Mouse (Mus musculus) hindbrain, embryonic 13.5 days (tissue): ENCODE measurements at regions not wholly inside any gene's neighbourhood (a gene's known extent, or its start where the extent isn't known, plus 50 kb on each side); places are given as distances from the start of the nearest gene placed in this dataset.

Experiments used
- ATAC-seq: fragments of 200-750 bp; cut with Nextera tagmentation; 2 replicates; pipeline ENCODE4 v1.8.0; 2017; ENCODE audit warnings: moderate TSS enrichment; ENCODE audit not compliant: low FRiP score
- H3K27ac ChIP-seq: fragments of 300-500 bp; sonication (generic); 2 replicates; pipeline ENCODE4 v1.5.1; 2015; ENCODE audit warnings: inconsistent platforms, mild to moderate bottlenecking, moderate library complexity
- H3K27me3 ChIP-seq: fragments of 300-500 bp; sonication (generic); 2 replicates; pipeline ENCODE4 v1.6.1; 2015; ENCODE audit warnings: mild to moderate bottlenecking, inconsistent platforms
- H3K36me3 ChIP-seq: fragments of 300-500 bp; sonication (generic); 2 replicates; pipeline ENCODE4 v1.6.1; 2015; ENCODE audit warnings: mild to moderate bottlenecking, inconsistent platforms
- H3K4me1 ChIP-seq: fragments of 300-500 bp; sonication (generic); replicated peaks from 2 replicates; pipeline ENCODE4 v1.6.1; 2015; ENCODE audit warnings: inconsistent platforms
- H3K4me2 ChIP-seq: fragments of 300-500 bp; sonication (generic); 2 replicates; pipeline ENCODE4 v1.6.1; 2015; ENCODE audit warnings: inconsistent platforms, mild to moderate bottlenecking, moderate library complexity
- H3K4me3 ChIP-seq: fragments of 300-500 bp; sonication (generic); 2 replicates; pipeline ENCODE4 v1.5.1; 2015; ENCODE audit warnings: mild to moderate bottlenecking, inconsistent platforms
- H3K9ac ChIP-seq: fragments of 300-500 bp; sonication (generic); 2 replicates; pipeline ENCODE4 v1.6.1; 2015; ENCODE audit warnings: mild to moderate bottlenecking, inconsistent platforms
- H3K9me3 ChIP-seq: fragments of 300-500 bp; sonication (generic); 2 replicates; pipeline ENCODE4 v1.6.1; 2016; ENCODE audit warnings: inconsistent platforms
- WGBS: fragments of 180-500 bp; shearing (Covaris S2); methylation state at CpG from one replicate; pipeline ENCODE4 v1.1.7; 2015; 5-methylcytosine and 5-hydroxymethylcytosine counted together

DNA sequence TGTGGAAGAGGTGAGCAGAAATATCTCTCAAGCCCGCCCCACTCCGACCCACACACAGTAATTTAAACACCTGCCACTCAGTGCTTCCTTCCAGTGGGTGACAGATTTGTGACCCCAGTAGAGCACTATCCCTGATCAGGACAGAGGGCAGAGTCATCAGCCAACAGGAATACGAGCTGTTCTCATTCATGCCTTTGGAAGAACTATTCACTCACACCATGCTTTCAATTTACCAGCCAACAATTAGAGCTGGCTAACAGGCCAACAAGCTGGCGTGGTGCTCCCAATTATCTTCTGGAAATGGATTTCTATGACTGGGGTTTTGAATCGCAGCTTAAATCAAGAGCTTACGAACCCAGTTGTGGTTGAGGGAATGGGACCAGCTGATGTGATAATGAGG, 193.2 kb upstream of the N4bp1 start:
- WGBS: 66% methylated on average over 6 of the region's 6 CpGs
- H3K4me1 ChIP-seq: no peaks in the 10 kb centered on the region
- 0 out of 2 replicates have a peak, but pooled peaks cover 3% of the 10 kb centered on the region for H3K27me3 ChIP-seq

DNA sequence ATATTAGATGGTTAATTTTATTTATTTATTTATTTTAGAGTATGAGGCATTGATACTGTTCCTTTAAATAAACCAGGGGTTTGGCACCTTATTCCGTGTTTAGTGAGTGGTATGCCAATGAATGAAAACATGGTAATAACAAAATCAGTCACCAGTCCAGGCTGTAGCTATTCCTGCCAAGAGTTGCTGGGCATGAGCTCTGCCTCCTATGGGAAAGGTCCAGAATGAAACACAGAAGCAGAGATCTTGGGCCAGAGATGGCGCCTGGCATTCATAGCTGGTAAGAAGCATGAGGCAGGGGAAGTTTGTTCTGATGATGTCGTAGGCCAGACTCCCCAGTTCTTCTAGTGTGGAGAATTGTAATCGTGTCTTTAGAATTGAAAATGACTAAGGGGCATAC, 190.9 kb upstream of the N4bp1 start:
- Histone ChIP-seq H3K4me2 (no peak overlapping the region), H3K36me3 (no peaks in the 10 kb centered on the region), H3K4me3 (no peak overlapping the region), H3K27ac (no peak overlapping the region), H3K9me3 (no peaks in the 10 kb centered on the region), H3K4me1 (no peaks in the 10 kb centered on the region), H3K27me3 (0 out of 2 replicates have a peak, but pooled peaks cover 6% of the 10 kb centered on the region), H3K9ac (no peak overlapping the region)
- WGBS: 86% methylated on average over 4 of the region's 4 CpGs
- ATAC-seq: no peak

More for the DNA sequence above, 193.2 kb upstream of the N4bp1 start:
- no peak overlapping the region for H3K4me3 ChIP-seq
- ATAC-seq: no peak
- no peaks in the 10 kb centered on the region for H3K36me3 ChIP-seq
- H3K4me2 ChIP-seq: no peak overlapping the region
- H3K27ac ChIP-seq: no peak overlapping the region
- H3K9ac ChIP-seq: no peak overlapping the region
- no peaks in the 10 kb centered on the region for H3K9me3 ChIP-seq

DNA sequence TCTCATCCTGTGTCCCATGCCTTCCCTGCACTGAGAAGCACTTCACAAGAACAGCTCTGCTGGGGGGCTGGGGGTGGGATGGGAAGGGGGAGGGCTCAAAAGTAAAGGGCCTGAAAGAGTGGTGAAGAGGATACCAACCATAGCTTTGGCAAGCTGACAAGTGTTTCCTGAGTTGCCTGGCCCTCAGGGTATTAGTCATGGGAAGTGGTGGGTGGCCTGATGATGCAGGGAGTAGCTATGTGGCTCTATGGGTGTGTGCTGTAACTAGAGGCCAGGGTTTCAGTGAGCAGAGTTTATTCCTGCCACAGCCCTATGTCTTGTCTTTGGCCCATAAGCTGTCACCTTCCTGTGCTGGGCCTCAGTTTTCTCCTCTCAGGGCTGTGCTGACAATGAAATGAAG, 186.2 kb upstream of the N4bp1 start:
- H3K27me3 ChIP-seq: 0 out of 2 replicates have a peak, but pooled peaks cover 6% of the 10 kb centered on the region
- H3K27ac ChIP-seq: no peak overlapping the region
- H3K4me3 ChIP-seq: no peak overlapping the region
- no peak overlapping the region for H3K9ac ChIP-seq
- no peak overlapping the region for H3K4me2 ChIP-seq
- H3K4me1 ChIP-seq: no peaks in the 10 kb centered on the region
- no peaks in the 10 kb centered on the region for H3K9me3 ChIP-seq
- ATAC-seq: no peak
- no peaks in the 10 kb centered on the region for H3K36me3 ChIP-seq

DNA sequence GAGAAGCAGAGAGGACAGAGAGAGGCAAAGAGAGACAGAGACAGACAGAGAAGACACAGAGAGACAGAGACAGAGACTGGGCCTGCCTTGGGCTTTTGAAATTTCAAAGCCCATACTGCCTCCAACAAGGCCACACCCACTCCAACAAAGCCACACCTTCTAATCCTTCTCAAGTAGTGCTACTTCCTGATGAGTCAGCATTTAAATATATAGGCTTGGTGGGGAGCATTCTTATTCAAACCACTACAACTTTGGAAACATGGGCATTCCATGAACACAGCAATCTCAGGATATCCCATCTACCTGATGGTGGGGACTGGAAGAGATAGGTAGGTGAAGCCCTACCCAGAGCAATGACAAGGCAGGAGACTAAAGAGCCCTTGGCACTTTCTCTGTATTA, 182.0 kb upstream of the N4bp1 start:
- no peak overlapping the region for H3K9ac ChIP-seq
- no peaks in the 10 kb centered on the region for H3K9me3 ChIP-seq
- H3K27me3 ChIP-seq: 0 out of 2 replicates have a peak, but pooled peaks cover 4% of the 10 kb centered on the region
- no peak for ATAC-seq
- peaks cover 21% of the 10 kb centered on the region for H3K4me1 ChIP-seq
- no peak overlapping the region for H3K4me3 ChIP-seq
- H3K4me2 ChIP-seq: no peak overlapping the region
- H3K27ac ChIP-seq: no peak overlapping the region
- H3K36me3 ChIP-seq: no peaks in the 10 kb centered on the region

DNA sequence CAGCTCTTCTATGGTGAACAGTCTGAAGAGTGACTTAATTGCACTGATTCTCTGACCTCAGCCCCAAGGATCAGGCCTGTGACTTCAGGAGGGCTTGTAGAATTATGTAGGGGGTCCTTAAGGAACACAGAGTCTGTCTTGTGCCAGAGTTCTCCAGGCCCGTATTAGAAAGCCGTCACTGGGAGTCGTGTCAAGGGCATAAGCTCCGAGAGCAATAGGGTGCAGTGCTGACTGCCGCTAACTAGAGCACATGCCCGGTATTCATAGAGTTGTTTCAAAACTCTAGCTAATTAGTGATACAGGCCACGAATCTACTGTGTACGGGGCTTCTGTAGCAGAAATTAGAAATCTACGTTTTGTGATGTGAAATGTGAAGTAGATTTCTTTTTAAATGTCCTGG, 179.7 kb upstream of the N4bp1 start:
- peak overlapping the region; percentile 82 for H3K27ac ChIP-seq
- no peak overlapping the region for H3K4me3 ChIP-seq
- 0 out of 2 replicates have a peak, but pooled peaks cover under 1% of the 10 kb centered on the region for H3K27me3 ChIP-seq
- no peak overlapping the region for H3K4me2 ChIP-seq
- H3K9ac ChIP-seq: no peak overlapping the region
- no peak for ATAC-seq
- no peaks in the 10 kb centered on the region for H3K36me3 ChIP-seq
- H3K4me1 ChIP-seq: peaks cover 21% of the 10 kb centered on the region
- WGBS: 78% methylated on average over 9 of the region's 9 CpGs
- H3K9me3 ChIP-seq: no peaks in the 10 kb centered on the region

DNA sequence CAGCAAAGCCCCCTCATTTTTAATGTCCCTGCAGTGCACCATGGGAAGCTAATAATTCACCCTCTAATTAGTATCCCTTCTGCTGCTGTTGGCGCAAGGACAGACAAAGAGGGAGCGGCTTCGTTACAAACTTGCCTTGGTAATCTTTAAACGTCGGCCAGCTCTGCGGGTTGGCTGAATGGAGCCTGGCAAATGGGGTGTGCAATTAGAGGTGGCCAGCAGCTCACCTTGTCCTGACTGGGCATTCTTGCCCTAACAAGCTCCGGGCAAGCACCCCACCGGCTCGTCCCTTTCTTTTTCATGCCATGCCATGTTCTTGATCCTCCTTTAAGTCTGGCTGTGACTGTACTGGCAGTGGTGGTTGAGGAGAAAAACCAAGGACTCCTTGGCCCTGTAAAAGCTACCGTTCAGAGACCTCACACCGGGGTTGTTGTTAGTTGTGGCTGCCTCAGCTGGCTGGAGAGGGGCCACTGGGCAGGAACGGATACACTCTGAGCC, 179.2 kb upstream of the N4bp1 start:
- ATAC-seq: peak; percentile 71
- Histone ChIP-seq H3K27me3 (no peaks in the 10 kb centered on the region), H3K27ac (peak overlapping the region; percentile 82), H3K4me2 (peak overlapping the region; percentile 9; the same call in 1 of the 2 replicates), H3K36me3 (no peaks in the 10 kb centered on the region), H3K4me3 (no peak overlapping the region), H3K9ac (no peak overlapping the region; the same call in 1 of the 2 replicates), H3K9me3 (no peaks in the 10 kb centered on the region), H3K4me1 (peaks cover 21% of the 10 kb centered on the region)
- WGBS: 49% methylated on average over 12 of the region's 12 CpGs

DNA sequence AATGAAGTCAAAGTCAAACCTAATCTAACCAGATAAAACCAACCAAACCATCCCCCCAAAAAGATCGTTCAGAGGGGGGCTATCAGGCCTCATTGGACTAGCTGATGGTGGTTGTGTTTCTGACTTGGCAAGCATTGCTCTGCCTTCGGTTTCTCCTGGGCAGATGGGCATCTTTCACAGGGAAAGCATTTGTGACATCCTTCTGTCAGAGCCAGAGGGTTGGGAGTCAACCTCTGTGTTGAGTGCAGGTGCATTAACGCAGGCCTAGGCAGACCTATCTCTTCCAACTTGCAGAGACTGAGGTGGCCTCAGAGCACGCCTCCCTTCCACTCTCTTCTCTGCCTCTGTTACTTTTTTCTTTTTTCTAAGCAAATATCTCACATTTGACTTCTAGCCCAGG, 178.5 kb upstream of the N4bp1 start:
- H3K4me2 ChIP-seq: no peak overlapping the region
- peak overlapping the region; percentile 70 for H3K27ac ChIP-seq
- no peak for ATAC-seq
- H3K36me3 ChIP-seq: no peaks in the 10 kb centered on the region
- 70% methylated on average over 4 of the region's 4 CpGs for WGBS
- no peaks in the 10 kb centered on the region for H3K27me3 ChIP-seq
- no peaks in the 10 kb centered on the region for H3K9me3 ChIP-seq
- peaks cover 21% of the 10 kb centered on the region for H3K4me1 ChIP-seq
- no peak overlapping the region for H3K9ac ChIP-seq
- no peak overlapping the region for H3K4me3 ChIP-seq

DNA sequence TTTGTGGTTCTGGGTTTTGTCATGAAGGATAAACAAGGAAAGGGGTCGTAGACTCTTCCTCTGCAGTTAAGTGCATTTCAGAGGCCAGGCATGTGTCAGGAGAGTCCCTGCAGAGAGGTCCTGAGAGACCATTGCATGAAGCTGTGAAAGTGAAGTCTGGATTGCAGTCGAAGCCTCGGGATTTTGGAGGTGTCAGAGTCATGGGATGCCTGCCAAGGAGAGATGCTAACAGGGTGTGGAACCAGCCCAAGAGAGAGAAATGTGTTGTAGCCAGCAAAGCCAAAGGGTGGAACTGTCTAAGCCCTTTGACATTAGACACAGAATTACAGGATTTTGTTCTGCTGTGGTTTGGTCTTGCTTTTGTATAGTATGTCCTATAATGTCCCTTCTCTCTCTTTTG, 164.7 kb upstream of the N4bp1 start:
- Histone ChIP-seq H3K4me3 (no peak overlapping the region), H3K4me2 (no peak overlapping the region), H3K27me3 (no peaks in the 10 kb centered on the region), H3K27ac (no peak overlapping the region), H3K4me1 (peaks cover 2% of the 10 kb centered on the region; the same call in 1 of the 2 replicates), H3K36me3 (no peaks in the 10 kb centered on the region), H3K9me3 (no peaks in the 10 kb centered on the region; the same call in 1 of the 2 replicates), H3K9ac (no peak overlapping the region)
- ATAC-seq: no peak
- WGBS: 75% methylated on average over 3 of the region's 3 CpGs

DNA sequence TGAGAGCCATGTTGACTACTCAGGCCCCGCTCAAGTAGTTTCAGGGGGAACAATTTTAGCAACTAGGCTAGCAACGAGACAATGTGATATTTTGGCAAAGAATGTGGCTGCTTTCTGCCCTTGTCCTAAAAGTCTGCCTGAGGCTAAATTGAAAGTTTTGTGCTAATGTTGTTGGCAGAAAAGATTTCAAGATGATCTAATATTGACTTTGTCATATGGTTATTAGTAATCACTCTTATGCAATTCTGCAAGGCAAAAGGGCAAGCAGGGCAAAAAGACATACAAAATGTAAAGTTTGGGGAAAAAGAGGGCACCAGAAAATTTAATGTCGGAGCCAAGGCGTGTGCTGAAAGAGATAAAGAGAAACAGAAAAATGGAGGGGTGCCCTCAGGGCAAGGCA, 164.1 kb upstream of the N4bp1 start:
- Histone ChIP-seq H3K4me3 (no peak overlapping the region), H3K4me1 (peaks cover 6% of the 10 kb centered on the region; the same call in 1 of the 2 replicates), H3K4me2 (no peak overlapping the region), H3K27ac (no peak overlapping the region), H3K36me3 (no peaks in the 10 kb centered on the region), H3K27me3 (no peaks in the 10 kb centered on the region), H3K9ac (no peak overlapping the region), H3K9me3 (no peaks in the 10 kb centered on the region; the same call in 1 of the 2 replicates)
- no peak for ATAC-seq
- whole genome bisulfite sequencing: 97% methylated on average over 4 of the region's 4 CpGs

DNA sequence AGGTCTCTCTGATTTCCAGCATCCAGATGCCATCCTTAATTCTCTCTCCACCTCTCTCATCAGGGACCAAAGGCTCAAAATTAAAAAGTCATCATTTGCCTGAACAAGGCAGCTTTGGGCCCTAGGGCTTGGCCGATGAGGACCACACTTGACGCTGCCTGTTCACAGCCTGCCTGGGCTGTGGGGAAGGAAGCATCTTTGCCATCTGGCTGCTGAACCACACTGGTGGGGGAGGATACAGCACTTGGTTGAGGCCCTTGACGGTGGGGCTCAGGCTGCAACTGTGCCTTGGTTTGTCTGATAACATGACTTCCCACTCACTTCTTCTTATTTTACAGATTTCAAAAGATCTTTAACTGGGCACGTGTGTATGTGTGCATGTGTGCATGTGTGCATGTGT, 161.5 kb upstream of the N4bp1 start:
- H3K4me1 ChIP-seq: peaks cover 6% of the 10 kb centered on the region; the same call in 1 of the 2 replicates

DNA sequence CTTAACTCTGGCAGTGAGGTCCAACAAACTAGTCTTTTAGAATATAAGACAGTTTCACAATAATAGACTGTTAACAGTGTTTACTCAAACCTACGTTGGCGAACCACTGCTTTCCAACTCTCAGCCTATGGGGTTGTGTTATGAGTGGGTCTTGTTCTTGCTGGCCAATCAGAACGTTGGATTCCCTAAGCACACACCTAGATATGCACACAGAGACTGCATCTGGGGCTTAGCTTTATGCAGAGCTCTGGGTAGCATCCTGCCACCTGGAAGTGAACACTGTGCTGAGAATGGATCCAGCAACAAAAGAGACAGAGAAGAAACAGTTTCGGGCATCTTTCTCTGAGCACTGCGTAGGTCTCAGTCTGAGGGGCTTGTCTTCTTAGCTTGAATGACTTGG, 158.0 kb upstream of the N4bp1 start:
- Histone ChIP-seq H3K36me3 (no peaks in the 10 kb centered on the region), H3K27me3 (peaks cover 8% of the 10 kb centered on the region), H3K9me3 (no peaks in the 10 kb centered on the region), H3K4me2 (no peak overlapping the region), H3K27ac (no peak overlapping the region), H3K4me3 (no peak overlapping the region), H3K9ac (no peak overlapping the region), H3K4me1 (peaks cover 16% of the 10 kb centered on the region)
- WGBS: 87% methylated on average over 5 of the region's 5 CpGs
- ATAC-seq: no peak

More for the DNA sequence above, 161.5 kb upstream of the N4bp1 start:
- Histone ChIP-seq H3K4me3 (no peak overlapping the region), H3K9me3 (no peaks in the 10 kb centered on the region; the same call in 1 of the 2 replicates), H3K9ac (no peak overlapping the region), H3K27ac (0 out of 2 replicates have a peak overlapping the region, but pooled peaks have one; percentile 3), H3K4me2 (no peak overlapping the region), H3K36me3 (no peaks in the 10 kb centered on the region), H3K27me3 (no peaks in the 10 kb centered on the region)
- ATAC-seq: no peak
- WGBS: 70% methylated on average over 4 of the region's 4 CpGs

DNA sequence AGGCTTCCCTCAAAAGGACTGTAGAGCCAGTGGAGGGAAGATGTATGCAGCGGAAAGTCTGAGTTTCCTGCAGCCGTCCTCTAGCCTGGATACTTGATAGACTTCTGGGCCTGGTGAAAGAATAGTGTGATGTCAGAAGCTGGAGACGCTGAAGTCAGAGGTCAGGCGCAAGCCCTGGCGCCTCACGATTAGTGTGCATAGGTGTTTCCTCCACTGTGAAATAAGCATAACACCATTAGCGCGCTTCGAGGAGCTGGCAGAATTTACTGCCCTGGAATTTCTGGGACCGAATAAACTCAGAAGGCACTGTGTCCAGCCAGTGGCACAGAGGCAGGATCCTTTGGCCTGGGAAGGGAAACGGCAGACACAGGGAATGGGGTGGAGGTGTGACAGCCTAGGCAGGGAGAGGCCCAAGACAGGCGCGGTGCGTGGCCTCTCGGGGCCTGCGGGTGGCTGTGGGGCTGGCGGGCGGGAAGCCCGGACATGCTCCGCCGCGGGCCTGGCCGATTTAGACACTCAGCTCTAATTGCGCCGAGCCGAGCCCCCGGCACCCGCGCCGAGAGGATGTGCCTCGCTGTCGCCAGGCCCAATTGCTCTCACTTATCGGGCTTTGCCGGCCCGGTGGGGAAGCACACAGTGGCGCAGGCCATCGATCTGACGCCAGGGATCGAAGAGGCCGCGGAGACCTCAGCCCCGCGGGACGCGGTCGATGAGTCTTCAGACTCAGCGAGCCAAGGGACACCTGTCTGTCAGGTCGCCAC, 152.7 kb upstream of the N4bp1 start:
- H3K27ac ChIP-seq: no peak overlapping the region
- no peaks in the 10 kb centered on the region for H3K9me3 ChIP-seq
- ATAC-seq: peak; percentile 65; the same call in 1 of the 2 replicates
- peak overlapping the region; percentile 76 for H3K4me2 ChIP-seq
- 3% methylated on average over 48 of the region's 48 CpGs for WGBS
- peak overlapping the region; percentile 69 for H3K9ac ChIP-seq
- peaks cover 17% of the 10 kb centered on the region for H3K4me1 ChIP-seq
- H3K36me3 ChIP-seq: no peaks in the 10 kb centered on the region
- H3K4me3 ChIP-seq: peak overlapping the region; percentile 40
- peaks cover 15% of the 10 kb centered on the region for H3K27me3 ChIP-seq

DNA sequence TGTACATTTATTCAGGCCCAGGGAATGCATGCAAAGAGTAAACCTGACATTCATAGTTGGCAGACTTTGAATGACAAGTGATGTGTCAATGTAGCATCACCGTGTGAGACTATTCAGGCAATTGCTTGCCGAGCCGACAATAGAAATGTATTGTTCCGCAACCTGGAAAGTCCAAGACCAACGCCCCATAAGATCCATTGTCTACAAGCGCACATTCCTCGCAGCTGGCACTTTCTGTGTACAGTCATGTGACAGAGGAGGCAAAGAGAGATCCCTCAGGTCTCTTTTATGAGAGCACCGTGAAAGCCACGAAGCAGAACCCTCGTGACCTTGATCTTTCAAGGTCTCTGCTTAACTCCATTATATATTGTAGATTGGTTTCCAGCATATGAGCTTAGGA, 150.9 kb upstream of the N4bp1 start:
- Histone ChIP-seq H3K9me3 (no peaks in the 10 kb centered on the region), H3K27ac (no peak overlapping the region), H3K4me2 (no peak overlapping the region), H3K9ac (no peak overlapping the region), H3K4me3 (no peak overlapping the region), H3K27me3 (peaks cover 15% of the 10 kb centered on the region), H3K36me3 (no peaks in the 10 kb centered on the region), H3K4me1 (peaks cover 17% of the 10 kb centered on the region)
- no peak for ATAC-seq
- WGBS: 64% methylated on average over 10 of the region's 10 CpGs
